Mouse (Mus musculus) stomach, adult 2 months (tissue): Measurements from ENCODE around the gene Haus6. TPM values are rescaled to one million over a fixed set of nuclear protein-coding genes. Genes with fewer than 3 reads are reported as not detected.

ENCODE experiments used
- polyA plus RNA-seq: library from polyadenylated mRNA; depleted of rRNA; stranded (reverse); fragments of >200 nt; gene quantifications from 2 replicates; pipeline ENCODE4 v1.2.3, GENCODE M21; 2012; rRNA removed

Gene Haus6
- 1.4 and 1.6 TPM in 2 replicates for polyA plus RNA-seq

GRCm38 (mm10) chr4:86611524-86612288, at the start of gene Haus6:
TSS of gene Haus6 (minus strand) at chr4:86612055.

GRCm38 (mm10) chr4:86575283-86575983, 36.4 kb downstream of the Haus6 start, which contains the start of gene Rraga:
TSS of gene Rraga (plus strand) at chr4:86575668.

GRCm38 (mm10) chr4:86558228-86558627, 53.6 kb downstream of the Haus6 start, which contains the start of gene Saxo1:
TSS of gene Saxo1 (minus strand) at chr4:86558328.

Other genes starting within 250 kb of the Haus6 start
- gene Saxo1, start 53.7 kb downstream of the Haus6 start, polyA plus RNA-seq, result not detected in 2 replicates
- gene Rraga, start 36.4 kb downstream of the Haus6 start, polyA plus RNA-seq, result 18.0 and 30.2 TPM in 2 replicates
- 30.7 and 31.5 TPM in 2 replicates for gene Plin2, start 58.0 kb upstream of the Haus6 start, polyA plus RNA-seq
- gene Dennd4c, start 136.5 kb upstream of the Haus6 start, polyA plus RNA-seq, result 1.2 and 1.5 TPM in 2 replicates
- gene Rps6, start 245.4 kb upstream of the Haus6 start, polyA plus RNA-seq, result 78.0 and 106 TPM in 2 replicates